Mouse (Mus musculus): ENCODE measurements around the gene Ccr7.

GRCm38 (mm10) chr11:99144456-99144855 lies 10.4 kb downstream of the Ccr7 start:
- TF ChIP-seq CTCF (IDR thresholded peaks at IDR 0.05 in 2 of 3, conservative IDR thresholded peaks at IDR 0.05 in 1 of 3; ENCODE audit: control insufficient read depth in 1 of 3, insufficient read depth in 1 of 3, low read depth in 2 of 3, low read length in 3 of 3, poor library complexity in 1 of 3, severe bottlenecking in 1 of 3) (no peak), MXI1 (IDR thresholded peaks at IDR 0.05; ENCODE audit: low read depth, low read length) (no peak), BHLHE40 (IDR thresholded peaks at IDR 0.05; ENCODE audit: borderline replicate concordance, low read depth, low read length) (no peak), E2F4 (IDR thresholded peaks at IDR 0.05; ENCODE audit: borderline replicate concordance, low read depth, low read length) (no peak), EP300 (IDR thresholded peaks at IDR 0.05; ENCODE audit: low read depth in 1 of 2, low read length in 2 of 2) (no peak), MAFK (IDR thresholded peaks at IDR 0.05; ENCODE audit: borderline replicate concordance, low read depth, low read length) (no peak)

Data from MEL (cell line).